Mouse (Mus musculus) limb, embryonic 15.5 days (tissue): ENCODE data around the gene Tpra1. TPM values are rescaled to one million over a fixed set of nuclear protein-coding genes. Genes with fewer than 3 reads are reported as not detected.

Source experiments
- ATAC-seq: fragments of 200-750 bp; cut with Nextera tagmentation; 2 replicates; pipeline ENCODE4 v1.8.0; 2017; ENCODE audit warnings: low read depth, moderate TSS enrichment; ENCODE audit not compliant: insufficient number of reproducible peaks, low FRiP score, low TSS enrichment
- H3K27ac ChIP-seq: fragments of 300-500 bp; sonication (generic); 2 replicates; pipeline ENCODE4 v1.5.1; 2015; ENCODE audit warnings: moderate library complexity, mild to moderate bottlenecking, inconsistent platforms
- H3K27me3 ChIP-seq: fragments of 300-500 bp; sonication (generic); 2 replicates; pipeline ENCODE4 v1.6.1; 2015; ENCODE audit warnings: inconsistent platforms
- H3K36me3 ChIP-seq: fragments of 300-500 bp; sonication (generic); 2 replicates; pipeline ENCODE4 v1.6.1; 2015; ENCODE audit warnings: inconsistent platforms
- H3K4me1 ChIP-seq: fragments of 300-500 bp; sonication (generic); 2 replicates; pipeline ENCODE4 v1.6.1; 2015; ENCODE audit warnings: inconsistent platforms
- H3K4me2 ChIP-seq: fragments of 300-500 bp; sonication (generic); 2 replicates; pipeline ENCODE4 v1.6.1; 2015; ENCODE audit warnings: mild to moderate bottlenecking, inconsistent platforms
- H3K4me3 ChIP-seq: fragments of 300-500 bp; sonication (generic); 2 replicates; pipeline ENCODE4 v1.5.1; 2015; ENCODE audit warnings: mild to moderate bottlenecking, inconsistent platforms
- H3K9ac ChIP-seq: fragments of 300-500 bp; sonication (generic); 2 replicates; pipeline ENCODE4 v1.6.1; 2015; ENCODE audit warnings: inconsistent platforms
- H3K9me3 ChIP-seq: fragments of 300-500 bp; sonication (generic); 2 replicates; pipeline ENCODE4 v1.6.1; 2016; ENCODE audit warnings: inconsistent platforms
- WGBS: fragments of 180-500 bp; shearing (Covaris S2); methylation state at CpG from one replicate; pipeline ENCODE4 v1.1.7; 2015; 5-methylcytosine and 5-hydroxymethylcytosine counted together
- polyA plus RNA-seq: library from polyadenylated mRNA; unstranded; fragments of >200 nt; fragmentation: Nextera tagmentation; extraction: Ambion mirVana; gene quantifications from 2 replicates; pipeline ENCODE4 v1.2.1, GENCODE M21; 2015

The Tpra1 gene
- polyA plus RNA-seq, 1 experiment from 2014 or later = 83.2 TPM

- H3K4me2 ChIP-seq = no peak overlapping the region
- 78% methylated on average over 7 of the region's 7 CpGs for WGBS
Measured at GRCm38 (mm10) chr6:88930049-88930448, 28.0 kb downstream of the Tpra1 start.

DNA sequence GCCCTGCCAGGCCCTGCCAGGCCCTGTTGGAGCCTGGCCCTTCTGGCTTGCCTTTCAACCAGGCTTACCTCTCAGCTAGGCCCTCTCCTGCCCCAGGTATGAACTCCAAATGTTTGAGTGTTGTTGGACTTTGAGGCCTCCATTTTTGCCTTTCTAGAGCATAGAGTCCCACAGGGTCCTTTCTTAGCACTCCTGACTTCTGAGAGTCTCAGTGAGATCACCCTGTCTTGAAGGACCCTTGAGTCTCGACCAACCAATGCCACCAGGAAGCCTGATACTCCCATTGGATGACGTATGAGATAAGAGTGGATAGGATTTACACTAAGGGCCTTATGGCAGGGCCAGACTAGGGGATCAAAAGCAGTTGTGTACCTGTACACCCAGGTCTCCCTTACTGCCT is 29.4 kb downstream of the Tpra1 start:
- no peak overlapping the region for H3K4me2 ChIP-seq
- H3K27me3 ChIP-seq = no peaks in the 10 kb centered on the region
- H3K4me3 ChIP-seq = no peak overlapping the region
- H3K9me3 ChIP-seq = no peaks in the 10 kb centered on the region
- H3K4me1 ChIP-seq = peaks cover 20% of the 10 kb centered on the region
- no peak overlapping the region for H3K27ac ChIP-seq
- no peaks in the 10 kb centered on the region for H3K36me3 ChIP-seq
- ATAC-seq = no peak
- no peak overlapping the region for H3K9ac ChIP-seq
- 76% methylated on average over 2 of the region's 2 CpGs for WGBS

More at GRCm38 (mm10) chr6:88930049-88930448, 28.0 kb downstream of the Tpra1 start:
- Histone ChIP-seq H3K36me3 (no peaks in the 10 kb centered on the region), H3K9me3 (no peaks in the 10 kb centered on the region), H3K27ac (no peak overlapping the region), H3K4me3 (no peak overlapping the region), H3K9ac (no peak overlapping the region), H3K4me1 (peaks cover 28% of the 10 kb centered on the region), H3K27me3 (no peaks in the 10 kb centered on the region)
- ATAC-seq = no peak

DNA sequence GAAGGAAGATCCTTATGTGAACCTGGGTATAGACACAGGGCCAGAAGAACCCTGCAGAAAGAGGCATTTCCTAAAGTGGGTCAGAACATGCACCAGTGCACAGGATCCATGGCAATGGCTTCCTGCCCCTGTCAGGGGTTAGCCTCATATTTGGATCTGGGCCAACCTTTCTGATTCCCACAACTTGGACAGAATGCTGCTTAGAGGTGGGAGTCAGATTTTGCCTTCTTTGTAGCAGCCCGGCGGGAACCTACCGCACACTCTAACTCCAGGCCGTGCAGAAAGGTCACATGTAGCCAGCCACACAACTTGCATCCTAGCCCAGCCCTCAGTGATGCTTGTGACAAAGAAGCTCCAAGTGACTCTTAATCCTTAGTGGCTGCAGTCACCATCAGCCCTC is 32.1 kb downstream of the Tpra1 start:
- H3K4me1 ChIP-seq = peaks cover 18% of the 10 kb centered on the region
- no peak overlapping the region for H3K4me2 ChIP-seq
- H3K27me3 ChIP-seq = no peaks in the 10 kb centered on the region
- H3K9ac ChIP-seq = no peak overlapping the region
- WGBS = 55% methylated on average over 4 of the region's 4 CpGs
- H3K27ac ChIP-seq = no peak overlapping the region
- H3K4me3 ChIP-seq = no peak overlapping the region
- no peaks in the 10 kb centered on the region for H3K36me3 ChIP-seq
- no peaks in the 10 kb centered on the region for H3K9me3 ChIP-seq
- no peak for ATAC-seq

- WGBS = 33% methylated on average over 4 of the region's 4 CpGs
Measured at GRCm38 (mm10) chr6:88934816-88935215, 32.8 kb downstream of the Tpra1 start.

DNA sequence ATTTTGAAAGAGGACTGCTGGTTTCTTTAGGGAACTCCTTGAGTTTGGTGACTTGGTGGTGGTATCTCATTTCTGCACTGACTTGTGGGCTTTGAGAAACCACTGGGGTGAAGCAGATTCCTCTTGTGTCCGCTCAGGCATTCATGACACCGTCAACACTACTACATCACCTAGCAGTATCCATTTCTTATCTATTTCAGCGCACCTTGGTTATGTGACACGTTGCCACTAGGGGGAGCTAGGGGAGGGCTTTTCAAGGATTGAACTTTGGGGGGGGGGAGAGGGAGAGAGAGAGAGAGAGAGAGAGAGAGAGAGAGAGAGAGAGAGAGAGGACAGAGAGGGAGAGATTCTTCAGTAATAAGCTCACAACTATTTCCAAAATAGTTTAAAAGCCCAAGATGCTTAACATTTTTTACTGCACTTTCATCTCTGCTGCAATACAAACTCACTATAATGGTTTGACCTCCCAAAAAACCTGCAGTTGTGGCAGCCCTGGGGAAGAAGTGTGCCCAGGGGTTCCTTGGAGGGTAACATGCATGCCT is 33.8 kb downstream of the Tpra1 start:
- 17% methylated on average over 4 of the region's 4 CpGs for WGBS
- no peak overlapping the region for H3K9ac ChIP-seq
- no peaks in the 10 kb centered on the region for H3K9me3 ChIP-seq
- no peak overlapping the region for H3K27ac ChIP-seq
- no peak overlapping the region for H3K4me3 ChIP-seq
- no peak overlapping the region for H3K4me2 ChIP-seq
- no peak for ATAC-seq
- no peaks in the 10 kb centered on the region for H3K36me3 ChIP-seq
- peaks cover 32% of the 10 kb centered on the region for H3K4me1 ChIP-seq
- H3K27me3 ChIP-seq = no peaks in the 10 kb centered on the region

More at GRCm38 (mm10) chr6:88934816-88935215, 32.8 kb downstream of the Tpra1 start:
- Histone ChIP-seq H3K9me3 (no peaks in the 10 kb centered on the region), H3K9ac (no peak overlapping the region), H3K4me3 (no peak overlapping the region), H3K4me1 (peaks cover 24% of the 10 kb centered on the region), H3K27ac (no peak overlapping the region), H3K4me2 (no peak overlapping the region), H3K36me3 (no peaks in the 10 kb centered on the region), H3K27me3 (no peaks in the 10 kb centered on the region)
- no peak for ATAC-seq

- Histone ChIP-seq H3K36me3 (no peaks in the 10 kb centered on the region), H3K9ac (no peak overlapping the region), H3K9me3 (no peaks in the 10 kb centered on the region), H3K4me1 (peaks cover 36% of the 10 kb centered on the region), H3K27ac (no peak overlapping the region), H3K4me3 (no peak overlapping the region), H3K4me2 (no peak overlapping the region), H3K27me3 (no peaks in the 10 kb centered on the region)
- 60% methylated on average over 13 of the region's 13 CpGs for whole genome bisulfite sequencing
- ATAC-seq = no peak
Measured at GRCm38 (mm10) chr6:88936342-88937213, 34.5 kb downstream of the Tpra1 start.

DNA sequence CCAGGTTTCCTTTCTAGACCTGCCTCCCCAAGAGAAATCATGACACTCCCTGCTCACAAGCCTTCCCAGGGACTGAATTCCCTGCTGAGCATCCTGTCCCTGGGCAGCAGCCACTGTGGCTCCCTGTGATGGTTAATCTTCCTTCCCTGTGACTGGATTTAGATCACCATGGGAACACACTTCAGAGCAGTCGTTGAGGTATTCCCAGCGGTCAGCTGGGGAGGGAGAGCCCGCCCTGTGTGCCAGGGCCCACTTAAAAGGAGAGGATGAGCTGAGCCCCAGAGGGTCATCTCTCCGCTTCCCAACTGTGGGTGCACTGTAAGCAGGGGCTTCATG is 35.1 kb downstream of the Tpra1 start:
- WGBS = 51% methylated on average over 4 of the region's 4 CpGs
- no peak for ATAC-seq

GRCm38 (mm10) chr6:88937971-88938663 is 36.1 kb downstream of the Tpra1 start:
- Histone ChIP-seq H3K4me1 (peaks cover 43% of the 10 kb centered on the region), H3K27ac (no peak overlapping the region), H3K4me2 (no peak overlapping the region), H3K9ac (no peak overlapping the region), H3K36me3 (no peaks in the 10 kb centered on the region), H3K4me3 (no peak overlapping the region), H3K27me3 (no peaks in the 10 kb centered on the region), H3K9me3 (no peaks in the 10 kb centered on the region)
- 48% methylated on average over 4 of the region's 4 CpGs for WGBS
- no peak for ATAC-seq

More for the DNA sequence above, 35.1 kb downstream of the Tpra1 start:
- Histone ChIP-seq H3K36me3 (no peaks in the 10 kb centered on the region), H3K4me1 (peaks cover 37% of the 10 kb centered on the region), H3K27ac (no peak overlapping the region), H3K9ac (no peak overlapping the region), H3K4me2 (no peak overlapping the region), H3K27me3 (no peaks in the 10 kb centered on the region), H3K4me3 (no peak overlapping the region), H3K9me3 (no peaks in the 10 kb centered on the region)

GRCm38 (mm10) chr6:88938664-88939055 is 36.6 kb downstream of the Tpra1 start:
- Histone ChIP-seq H3K27me3 (no peaks in the 10 kb centered on the region), H3K4me1 (peaks cover 43% of the 10 kb centered on the region), H3K4me3 (no peak overlapping the region), H3K27ac (peak overlapping the region; percentile 69), H3K36me3 (no peaks in the 10 kb centered on the region), H3K4me2 (no peak overlapping the region), H3K9ac (no peak overlapping the region), H3K9me3 (no peaks in the 10 kb centered on the region)
- no peak for ATAC-seq
- WGBS = 64% methylated on average over 5 of the region's 5 CpGs

DNA sequence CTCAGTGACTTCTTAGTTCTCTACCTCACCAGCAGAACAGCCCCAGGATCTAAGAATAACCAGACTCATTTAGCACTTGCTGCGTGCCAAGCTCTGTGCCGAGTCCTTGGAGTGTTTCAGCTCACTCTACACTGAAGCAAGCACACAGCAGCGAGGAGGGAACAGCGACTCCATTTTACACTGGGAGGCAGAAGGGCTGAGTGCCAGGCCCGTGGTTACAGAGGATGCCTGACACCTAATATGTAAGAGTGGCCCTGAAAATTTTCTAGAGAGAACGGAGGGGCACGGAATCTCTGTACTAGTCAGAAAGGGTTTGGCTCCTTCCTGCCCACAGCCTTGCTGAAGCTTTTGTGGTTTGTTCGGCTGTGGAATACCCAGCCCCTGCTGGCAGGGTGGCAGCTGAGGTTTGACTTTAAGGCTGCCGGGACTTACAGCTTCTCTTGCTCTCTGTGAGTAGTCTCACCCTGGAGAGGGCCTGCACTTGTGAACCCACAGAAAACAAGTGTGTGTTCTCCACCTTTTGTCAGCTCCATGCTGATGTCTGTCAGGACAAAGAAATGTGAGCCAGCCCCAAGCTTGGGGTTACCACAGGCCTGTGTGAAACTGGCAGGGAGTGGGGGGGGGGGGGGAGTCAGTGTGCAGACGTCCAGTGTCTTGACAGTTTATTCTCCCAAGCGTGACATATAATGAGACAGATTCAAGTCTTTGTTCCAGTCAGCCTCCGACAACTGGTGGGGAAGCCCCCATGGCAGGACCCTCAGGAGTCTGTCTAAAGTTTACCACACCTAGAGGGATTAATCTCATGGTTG is 37.4 kb downstream of the Tpra1 start:
- no peaks in the 10 kb centered on the region for H3K9me3 ChIP-seq
- no peaks in the 10 kb centered on the region for H3K36me3 ChIP-seq
- no peak overlapping the region for H3K4me3 ChIP-seq
- H3K4me2 ChIP-seq = no peak overlapping the region
- peaks cover 42% of the 10 kb centered on the region for H3K4me1 ChIP-seq
- no peak overlapping the region for H3K9ac ChIP-seq
- H3K27ac ChIP-seq = peak overlapping the region; percentile 69
- ATAC-seq = peak; percentile 50; the same call in 1 of the 2 replicates
- H3K27me3 ChIP-seq = no peaks in the 10 kb centered on the region
- WGBS = 44% methylated on average over 12 of the region's 12 CpGs

DNA sequence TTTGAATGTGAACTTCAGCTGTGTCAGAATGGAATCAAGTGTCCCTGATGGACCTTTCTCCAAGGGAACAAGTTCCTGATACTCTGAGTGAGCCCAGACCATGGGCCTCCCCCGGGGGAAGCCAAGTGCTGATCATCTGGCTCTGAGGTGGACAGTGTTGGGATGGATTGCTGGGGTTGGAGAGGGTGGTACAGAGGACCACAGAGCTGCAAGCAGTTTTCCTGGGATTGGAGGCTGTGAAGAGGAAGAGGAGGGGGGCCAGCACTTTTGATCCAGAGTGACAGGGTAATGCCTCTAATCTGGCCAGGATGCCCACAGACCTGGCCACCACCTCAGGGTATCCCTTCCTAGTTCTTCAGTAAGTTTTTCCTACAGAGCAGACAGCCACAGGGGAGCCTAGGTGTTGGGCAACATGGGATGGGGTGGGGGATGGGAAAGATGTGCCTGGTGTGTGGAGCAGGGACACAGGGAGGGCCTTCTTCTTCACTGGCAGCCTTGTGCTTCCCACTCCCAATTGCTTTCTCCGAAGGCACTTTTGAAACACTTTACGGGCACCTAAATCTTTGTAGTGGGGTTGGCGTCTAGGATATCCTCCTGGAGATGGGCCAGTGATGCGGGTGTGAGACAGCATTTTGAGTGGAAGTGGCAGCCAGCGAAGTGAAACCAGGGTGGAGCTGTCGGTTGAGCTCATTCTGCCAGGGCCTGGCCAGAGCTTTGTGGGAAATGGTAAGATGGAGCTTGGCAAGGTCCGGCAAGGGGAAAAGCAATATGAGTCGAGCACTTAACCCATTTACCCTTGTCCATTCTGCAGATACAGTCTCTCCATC is 38.3 kb downstream of the Tpra1 start:
- 65% methylated on average over 9 of the region's 9 CpGs for WGBS
- 0 out of 2 replicates have a peak overlapping the region, but pooled peaks have one; percentile 11 for H3K27ac ChIP-seq

More for the DNA sequence above, 38.3 kb downstream of the Tpra1 start:
- Histone ChIP-seq H3K4me2 (no peak overlapping the region), H3K9ac (no peak overlapping the region), H3K9me3 (no peaks in the 10 kb centered on the region), H3K4me3 (no peak overlapping the region), H3K36me3 (no peaks in the 10 kb centered on the region), H3K27me3 (no peaks in the 10 kb centered on the region), H3K4me1 (peaks cover 37% of the 10 kb centered on the region)
- no peak for ATAC-seq
